Mouse (Mus musculus) kidney, adult 9 months (tissue): ENCODE data around the gene Wnt4.

Source experiments
- DNase-seq: peaks from one replicate; pipeline ENCODE4 v3.0.0; 2022

The Wnt4 gene

DNA sequence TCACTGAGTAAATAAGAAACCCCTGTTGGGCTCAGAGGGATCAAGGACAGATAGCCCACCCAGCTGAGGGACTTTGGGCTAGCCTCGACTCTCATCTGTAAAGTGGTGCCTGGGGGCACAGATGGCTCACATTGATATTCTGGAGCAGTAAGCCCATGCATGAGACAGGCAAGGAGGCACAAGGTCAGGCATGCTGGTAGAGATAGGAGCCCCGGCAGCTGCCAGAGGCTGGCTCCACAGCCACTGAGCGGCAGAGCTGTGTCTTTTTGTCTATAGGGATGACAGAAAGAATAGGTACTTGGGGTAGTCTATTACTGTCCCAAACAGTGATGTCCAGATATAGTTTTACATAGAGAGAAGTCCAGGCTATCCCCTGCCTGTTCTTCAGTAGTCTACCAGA lies 4.0 kb downstream of the Wnt4 start:
- no peak for DNase-seq

DNA sequence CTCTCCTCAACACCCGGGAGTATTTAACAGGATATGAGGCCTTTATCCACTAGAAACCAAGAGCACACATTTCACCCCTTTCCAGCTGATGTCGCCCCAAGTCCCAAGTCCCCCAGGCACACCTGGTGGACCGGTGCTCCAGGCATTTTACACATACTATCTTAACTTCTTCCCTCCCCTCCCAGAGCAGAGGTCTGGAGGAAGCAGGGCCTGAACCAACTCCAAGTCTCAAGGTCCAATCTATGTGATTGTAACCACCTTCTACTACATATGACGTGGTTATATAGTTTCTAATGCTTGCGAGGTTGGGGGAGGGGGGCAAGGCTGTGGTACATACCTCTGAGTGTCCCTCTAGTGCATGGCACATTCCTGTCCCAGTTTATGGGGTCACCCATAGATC lies 4.8 kb downstream of the Wnt4 start:
- no peak for DNase-seq

DNA sequence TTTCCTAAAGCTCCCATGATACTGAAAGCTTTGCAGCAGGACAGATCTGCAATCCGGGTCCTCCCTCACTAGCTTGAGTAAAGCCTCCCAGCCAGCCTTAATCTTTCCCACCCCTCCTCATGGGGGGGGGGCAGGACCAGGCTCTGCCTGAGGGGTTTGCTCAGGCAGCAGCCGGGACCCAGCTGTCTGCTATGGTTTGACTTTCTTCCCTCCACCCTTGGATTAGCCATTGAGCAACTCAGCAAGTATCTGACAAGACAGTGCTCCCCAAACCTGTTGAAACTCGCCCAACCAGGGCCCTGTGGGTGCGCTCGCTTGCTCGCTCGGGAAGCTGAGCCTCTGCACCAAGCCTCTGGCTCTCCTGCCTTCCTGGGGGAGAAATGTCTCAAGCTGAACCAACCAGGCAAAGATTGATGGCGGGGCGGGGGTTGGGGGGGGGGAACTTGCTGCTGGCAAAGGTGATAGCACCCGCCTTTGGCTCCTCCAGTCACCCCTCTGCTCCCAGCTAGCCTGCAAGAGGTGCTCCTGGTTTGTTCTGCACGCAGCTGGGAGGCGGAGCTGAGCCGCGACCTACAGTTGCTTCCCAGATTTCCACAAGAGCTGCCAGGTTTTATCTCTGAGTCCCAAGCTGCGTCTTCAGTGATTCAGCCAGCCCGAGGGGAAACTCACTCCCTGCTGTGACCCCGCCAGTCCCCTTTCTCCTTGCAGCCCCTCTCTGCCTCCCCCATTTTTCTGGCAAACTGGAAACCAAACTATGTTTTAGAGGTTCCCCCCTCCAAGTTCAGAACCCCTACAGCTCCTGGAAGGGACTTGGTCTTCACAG lies 5.5 kb downstream of the Wnt4 start:
- no peak for DNase-seq

GRCm38 (mm10) chr4:137283407-137283732 lies 6.1 kb downstream of the Wnt4 start:
- DNase-seq, result no peak

- DNase-seq, result no peak
Measured at GRCm38 (mm10) chr4:137285876-137286661, 8.8 kb downstream of the Wnt4 start.

DNA sequence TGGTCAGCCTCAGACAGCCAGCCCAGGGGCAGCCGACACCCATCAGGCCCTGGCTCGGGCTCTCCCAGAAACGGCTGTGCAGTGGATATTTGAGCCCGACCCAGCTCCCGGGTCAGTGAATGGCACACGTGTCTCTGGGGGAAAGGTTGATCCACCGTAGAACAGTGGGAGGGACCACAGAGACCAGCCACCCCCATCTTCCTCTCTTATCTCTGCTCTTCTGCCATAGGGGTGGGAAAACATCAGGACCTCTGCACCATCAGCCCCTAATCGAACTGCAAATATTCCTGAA lies 9.3 kb downstream of the Wnt4 start:
- no peak for DNase-seq

DNA sequence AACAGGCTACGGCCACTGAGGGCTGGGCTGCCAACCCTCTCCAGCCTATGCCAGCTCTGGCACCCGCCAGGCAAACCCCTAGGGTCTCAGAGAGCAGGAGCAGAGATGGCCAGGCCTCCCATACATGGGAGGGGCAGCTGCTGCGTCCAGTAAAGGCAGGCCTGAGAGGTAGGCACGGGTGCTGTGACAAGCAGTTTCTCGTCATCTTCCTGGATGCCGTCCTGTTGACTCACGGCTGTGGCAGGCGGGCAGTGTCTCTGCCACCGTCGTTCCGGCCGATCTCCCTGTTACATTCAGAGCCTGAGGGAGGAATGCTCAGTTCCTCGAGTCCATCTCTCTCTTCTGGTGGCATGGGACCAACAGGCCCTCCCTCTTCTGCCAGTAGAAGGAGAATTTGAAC lies 9.9 kb downstream of the Wnt4 start:
- DNase-seq, result no peak

GRCm38 (mm10) chr4:137287818-137288217 lies 10.5 kb downstream of the Wnt4 start:
- DNase-seq, result peak; percentile 62

- no peak for DNase-seq
Measured at GRCm38 (mm10) chr4:137289701-137290100, 12.4 kb downstream of the Wnt4 start.

DNA sequence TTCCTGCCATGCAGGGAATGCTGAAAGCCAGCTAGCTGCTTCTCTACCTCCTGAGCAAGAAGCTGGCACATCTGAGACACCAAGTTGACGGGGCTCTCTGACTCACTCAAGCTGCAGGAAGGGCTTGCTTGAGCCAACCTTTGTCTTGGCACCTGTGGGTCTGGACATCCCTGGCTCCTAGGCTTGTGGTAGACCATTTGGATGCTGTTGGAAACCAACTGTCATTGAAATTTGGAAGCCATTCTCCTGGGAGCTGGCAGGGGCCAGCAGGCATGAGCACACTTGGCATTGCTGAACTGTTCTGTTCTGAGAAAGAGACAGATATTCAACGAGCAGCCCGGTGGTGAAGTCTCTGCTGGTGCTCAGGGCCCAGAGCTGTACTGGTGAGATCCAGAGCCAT lies 13.0 kb downstream of the Wnt4 start:
- DNase-seq, result no peak

GRCm38 (mm10) chr4:137292625-137293024 lies 15.3 kb downstream of the Wnt4 start:
- DNase-seq, result no peak

GRCm38 (mm10) chr4:137294032-137294431 lies 16.7 kb downstream of the Wnt4 start:
- DNase-seq, result no peak

DNA sequence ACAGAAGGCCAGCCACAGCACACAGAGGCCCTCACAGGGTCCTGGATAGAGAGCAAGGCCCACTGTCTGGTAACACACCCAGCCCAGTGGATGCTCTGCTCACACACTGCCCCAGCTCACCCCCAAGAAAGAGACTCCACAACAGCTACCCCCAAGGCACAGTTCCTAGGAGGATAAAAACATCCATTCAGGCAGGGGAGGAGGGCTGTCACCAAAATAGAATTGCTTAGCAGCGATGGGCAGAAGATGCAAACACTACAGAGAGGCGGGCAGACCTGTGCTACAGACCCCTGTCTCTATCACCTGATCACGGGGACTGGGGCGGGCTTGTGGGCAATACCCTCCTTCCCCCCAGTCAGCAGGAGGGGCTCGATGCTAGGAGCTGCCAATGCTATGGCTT lies 17.2 kb downstream of the Wnt4 start:
- no peak for DNase-seq

DNA sequence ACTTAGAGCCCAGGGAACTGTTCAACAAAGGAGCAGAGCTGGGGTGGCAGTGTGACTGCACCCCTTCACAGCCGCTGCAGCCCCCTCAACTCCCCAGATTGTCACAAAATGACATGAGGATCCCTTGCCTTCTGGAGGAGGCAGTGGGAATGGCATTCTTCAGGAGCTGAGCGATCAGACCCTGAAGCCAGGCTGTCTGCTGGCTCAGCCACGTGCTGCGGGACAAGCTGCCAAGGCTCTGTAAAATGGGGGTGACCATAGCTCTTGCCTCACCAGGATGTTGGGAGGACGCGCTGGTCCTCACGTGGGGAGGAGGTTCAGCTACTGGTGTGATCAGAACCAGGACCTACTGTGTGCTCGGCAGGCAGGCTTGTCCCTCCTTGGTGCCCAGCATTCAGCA lies 17.7 kb downstream of the Wnt4 start:
- no peak for DNase-seq

- DNase-seq, result no peak
Measured at GRCm38 (mm10) chr4:137297611-137298010, 20.3 kb downstream of the Wnt4 start.

- DNase-seq, result no peak
Measured at GRCm38 (mm10) chr4:137298406-137298805, 21.1 kb downstream of the Wnt4 start.

DNA sequence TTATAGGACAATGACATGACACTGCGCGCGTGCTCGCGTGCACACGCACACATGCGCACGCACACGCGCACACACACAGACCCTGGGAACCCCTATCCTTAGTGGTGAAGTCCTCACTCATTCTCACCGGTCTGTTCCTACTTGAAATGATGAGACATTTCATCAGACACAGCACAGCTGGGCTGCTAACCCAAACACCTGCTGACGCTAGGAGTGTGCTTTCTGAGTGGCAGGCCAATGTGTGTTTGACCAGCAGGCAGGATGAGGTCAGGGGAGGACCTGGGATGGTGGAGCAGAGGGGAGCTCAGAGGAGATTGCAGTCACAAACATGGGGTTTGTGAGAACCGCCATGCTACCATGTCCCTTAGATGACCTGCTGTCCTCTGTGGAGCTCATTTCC lies 22.9 kb downstream of the Wnt4 start:
- DNase-seq, result no peak

DNA sequence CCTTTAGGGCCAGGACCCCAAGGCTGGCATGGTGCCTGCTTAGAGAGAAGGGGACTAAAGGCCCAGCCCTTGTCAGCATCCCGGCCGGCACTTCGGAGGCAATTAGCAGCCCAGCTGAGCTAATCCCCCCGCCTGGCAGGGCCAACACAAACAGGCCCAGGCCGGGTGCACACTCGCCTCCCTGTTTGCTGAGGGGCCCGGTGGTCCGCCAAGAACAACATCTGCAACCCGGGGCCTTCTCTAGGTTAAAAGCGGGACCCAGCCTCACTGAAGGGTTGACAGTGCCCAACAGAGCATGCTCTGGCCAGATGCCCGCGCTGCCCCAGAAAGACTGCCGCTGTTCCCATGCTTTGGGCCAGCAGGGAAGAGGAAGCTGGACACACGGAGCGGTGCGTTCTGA lies 24.3 kb downstream of the Wnt4 start:
- no peak for DNase-seq

GRCm38 (mm10) chr4:137304106-137304505 lies 26.8 kb downstream of the Wnt4 start:
- no peak for DNase-seq

DNA sequence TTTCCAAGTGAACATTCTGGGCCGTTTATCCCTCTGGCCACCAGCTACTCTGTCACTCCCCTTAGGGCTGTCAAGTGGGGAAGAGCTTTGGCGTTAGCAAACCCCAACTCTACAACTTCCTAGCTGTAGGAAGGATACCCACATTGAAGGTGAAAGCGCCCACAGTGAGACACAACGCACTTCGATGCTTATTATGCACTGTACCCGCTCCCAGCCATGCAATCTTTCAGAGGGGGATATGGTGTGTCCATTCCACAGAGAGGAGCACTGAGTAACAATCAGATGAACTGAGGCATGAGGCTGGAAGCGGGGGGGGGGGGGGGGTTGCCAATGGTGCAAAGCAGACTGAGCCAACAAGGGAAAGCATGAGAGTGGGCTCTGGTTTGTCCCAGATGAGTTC lies 27.8 kb downstream of the Wnt4 start:
- no peak for DNase-seq

GRCm38 (mm10) chr4:137305831-137306576 lies 28.7 kb downstream of the Wnt4 start:
- DNase-seq, result peak; percentile 17

GRCm38 (mm10) chr4:137306577-137306888 lies 29.2 kb downstream of the Wnt4 start:
- DNase-seq, result no peak

DNA sequence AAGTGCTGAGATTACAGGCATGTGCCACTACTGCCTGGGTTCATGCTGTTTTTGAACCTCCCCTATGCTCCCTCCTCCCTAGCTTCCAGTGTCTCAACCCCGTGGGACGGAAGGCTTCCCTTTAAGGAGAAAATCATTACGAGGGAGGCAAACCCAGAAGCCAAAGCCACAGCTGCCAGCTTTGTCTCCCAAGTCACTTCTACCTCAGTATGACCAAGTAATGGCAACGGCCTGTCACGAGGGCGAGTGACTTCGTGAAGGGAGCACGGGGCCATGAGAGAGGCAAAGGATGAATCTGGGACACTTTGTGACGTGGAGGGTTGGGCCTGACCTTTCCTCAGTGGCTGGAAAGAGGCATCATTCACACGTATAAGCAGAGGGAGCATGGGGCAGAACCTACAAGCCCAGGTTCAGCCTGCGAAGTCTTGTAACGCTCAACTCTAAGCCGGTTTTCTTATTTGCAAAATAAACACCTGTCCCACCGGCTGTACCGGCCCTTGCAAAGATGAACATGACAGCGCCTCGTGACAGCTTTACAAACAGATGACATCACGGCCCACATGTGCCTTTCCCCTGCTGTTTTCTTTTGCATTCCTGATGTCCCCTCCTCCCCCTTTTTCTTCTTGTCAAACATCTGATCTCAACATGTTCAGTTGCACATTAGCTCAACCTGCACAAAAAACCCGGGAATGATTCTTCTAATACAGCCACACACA lies 29.9 kb downstream of the Wnt4 start:
- DNase-seq, result peak; percentile 29

DNA sequence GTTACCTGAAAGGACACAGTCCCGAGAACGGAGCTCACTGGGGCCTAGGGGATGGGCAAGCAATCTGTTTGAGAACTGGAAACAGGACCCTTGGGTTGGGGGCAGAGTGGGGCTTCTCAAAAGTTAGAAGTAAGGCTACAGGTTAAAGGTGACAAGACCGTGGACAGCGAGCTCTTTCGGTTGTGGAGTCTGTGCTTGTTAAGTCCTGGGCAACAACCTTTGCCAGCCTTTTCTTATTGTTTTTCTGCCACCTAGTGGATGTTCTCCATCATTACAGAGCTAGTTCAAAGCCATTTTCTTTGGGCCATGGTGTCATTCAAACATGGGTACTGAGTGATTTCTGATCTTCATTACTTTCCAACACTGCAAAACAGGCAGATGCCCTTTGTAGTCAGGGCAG lies 31.1 kb downstream of the Wnt4 start:
- peak; percentile 62 for DNase-seq
